Mouse (Mus musculus) ES-E14 (cell line): ENCODE data around the gene Utrn.

ENCODE experiments used
- HCFC1 ChIP-seq: IDR thresholded peaks from 2 replicates; pipeline ENCODE4 v1.6.1; 2012; ENCODE audit warnings: low read length, inconsistent platforms, borderline replicate concordance; ENCODE audit not compliant: insufficient read depth
- ZC3H11A ChIP-seq: IDR thresholded peaks from 2 replicates; pipeline ENCODE4 v1.6.1; 2012; ENCODE audit warnings: low read depth, mild to moderate bottlenecking, inconsistent platforms, low read length, borderline replicate concordance
- ZNF384 ChIP-seq: IDR thresholded peaks from 2 replicates; pipeline ENCODE4 v1.6.1; 2012; ENCODE audit warnings: low read depth, low read length, inconsistent platforms

DNA sequence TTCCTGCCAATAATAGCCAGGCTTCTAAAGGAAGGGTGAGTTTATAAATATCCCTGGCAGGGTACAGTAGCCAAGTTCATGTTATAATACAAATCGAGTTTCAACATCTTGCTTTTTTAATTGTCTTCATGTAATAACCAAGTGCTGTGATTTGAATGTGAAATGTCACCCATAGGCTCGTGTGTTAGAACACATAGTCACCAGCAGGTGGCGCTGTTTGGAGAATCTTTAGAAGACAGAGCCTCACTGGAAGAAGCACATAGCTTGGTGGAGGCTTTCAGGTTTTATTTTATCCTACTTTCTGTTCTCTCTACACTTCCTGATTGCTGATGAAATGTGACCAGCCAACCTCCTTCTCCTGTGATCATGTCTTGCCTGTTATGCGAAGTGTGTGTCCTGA is 207.1 kb downstream of the Utrn start:
- TF ChIP-seq ZC3H11A (no peak), ZNF384 (no peak), HCFC1 (no peak)
